ENCODE assay signal across 7 mouse cellular contexts in genomic region chrX:170000642-170001387, GRCm38 (mm10). TPM values are rescaled to one million over a fixed set of nuclear protein-coding genes. Genes with fewer than 3 reads are reported as not detected.
DNase-seq lines count a peak whose midpoint lies in the region; ATAC-seq and TF ChIP-seq lines count a peak whose summit lies in the region.
"Not testable (repeated sequence)": the region's sequence is repeated elsewhere in the genome, so short reads cannot be mapped to it uniquely, and the experiment has no call there.

No protein-coding gene starts in this region.

- not testable (repeated sequence) for H3K4me3 ChIP-seq in ES-Bruce4 (ENCODE audit: low read depth, low read length); embryonic facial prominence, embryonic 13.5 days; heart, postnatal 0 days (ENCODE audit: low read depth, low read length); lung, embryonic 14.5 days (ENCODE audit: low read depth, low read length)

- WGBS in embryonic facial prominence, embryonic 13.5 days = 39% methylated on average over 6 of the region's 6 CpGs
- 53% methylated on average over 6 of the region's 6 CpGs for WGBS in heart, postnatal 0 days
- WGBS in lung, embryonic 14.5 days = 33% methylated on average over 6 of the region's 6 CpGs

- peaks cover 15% of the 10 kb centered on the region for H3K4me1 ChIP-seq in ES-Bruce4 (ENCODE audit: control insufficient read depth, insufficient read depth, low read length)
- not testable (repeated sequence) for H3K4me1 ChIP-seq in embryonic facial prominence, embryonic 13.5 days; heart, postnatal 0 days (ENCODE audit: control insufficient read depth, insufficient read depth); lung, embryonic 14.5 days (ENCODE audit: insufficient read depth)

- not testable (repeated sequence) for TF ChIP-seq POLR2A in ES-Bruce4 (IDR thresholded peaks at IDR 0.05; ENCODE audit: insufficient read depth, low read length)

- not testable (repeated sequence) for H3K9me3 ChIP-seq in ES-Bruce4 (replicated peaks; ENCODE audit: control insufficient read depth, insufficient read depth, low read length, poor library complexity, severe bottlenecking)
- H3K9me3 ChIP-seq in embryonic facial prominence, embryonic 13.5 days = peaks cover 16% of the 10 kb centered on the region
- peaks cover 10% of the 10 kb centered on the region for H3K9me3 ChIP-seq in heart, postnatal 0 days (replicated peaks; ENCODE audit: control insufficient read depth, low read length)
- peaks cover 47% of the 10 kb centered on the region for H3K9me3 ChIP-seq in lung, embryonic 14.5 days (ENCODE audit: low read depth, low read length)

- not testable (repeated sequence) for H3K36me3 ChIP-seq in ES-Bruce4 (ENCODE audit: control insufficient read depth, insufficient read depth, low read length, poor library complexity, severe bottlenecking); embryonic facial prominence, embryonic 13.5 days; heart, postnatal 0 days (replicated peaks; ENCODE audit: control insufficient read depth, insufficient read depth, low read length); lung, embryonic 14.5 days (ENCODE audit: insufficient read depth)

- peak overlapping the region; percentile 26 for H3K9ac ChIP-seq in ES-Bruce4 (ENCODE audit: low read depth, poor library complexity, severe bottlenecking)
- not testable (repeated sequence) for H3K9ac ChIP-seq in embryonic facial prominence, embryonic 13.5 days; heart, postnatal 0 days (replicated peaks; ENCODE audit: low read depth, low read length); lung, embryonic 14.5 days

- not testable (repeated sequence) for H3K27me3 ChIP-seq in ES-Bruce4 (ENCODE audit: control insufficient read depth, insufficient read depth, low read length, poor library complexity, severe bottlenecking); embryonic facial prominence, embryonic 13.5 days; heart, postnatal 0 days (ENCODE audit: control insufficient read depth, insufficient read depth, low read length); lung, embryonic 14.5 days (ENCODE audit: insufficient read depth, low read length)

- peak overlapping the region; percentile 92 for H3K27ac ChIP-seq in ES-Bruce4 (ENCODE audit: insufficient read depth, low read length)
- H3K27ac ChIP-seq in embryonic facial prominence, embryonic 13.5 days; heart, postnatal 0 days (ENCODE audit: low read depth); lung, embryonic 14.5 days (ENCODE audit: low read depth): not testable (repeated sequence)

- peak; percentile 4 for DNase-seq in heart, postnatal 0 days (ENCODE audit: low spot score)
- DNase-seq in layer of hippocampus, adult 9-11 months = peak; percentile 31
- peak; percentile 0 for DNase-seq in lung, embryonic 14.5 days
- DNase-seq in neural tube, embryonic 10.5 days (ENCODE audit: extremely low spot score, low spot score) = peak; percentile 35

- TF ChIP-seq CTCF in ES-Bruce4 (IDR thresholded peaks at IDR 0.05; ENCODE audit: low read depth, low read length); heart, postnatal 0 days (IDR thresholded peaks at IDR 0.05; ENCODE audit: low read depth); lung, embryonic 14.5 days (IDR thresholded peaks at IDR 0.05; ENCODE audit: low read depth): not testable (repeated sequence)

- H3K4me2 ChIP-seq in embryonic facial prominence, embryonic 13.5 days; heart, postnatal 0 days (ENCODE audit: low read depth, low read length); lung, embryonic 14.5 days: not testable (repeated sequence)

- ATAC-seq in cerebellum, adult (ENCODE audit: insufficient number of reproducible peaks, low FRiP score, low TSS enrichment) = peak; percentile 11; the same call in 1 of the 2 replicates
- 0 out of 2 replicates have a peak, but pooled peaks have one; percentile 4 for ATAC-seq in embryonic facial prominence, embryonic 13.5 days (ENCODE audit: insufficient number of reproducible peaks, insufficient read depth, low FRiP score, low TSS enrichment, low read depth)
- ATAC-seq in heart, postnatal 0 days (ENCODE audit: insufficient read depth, low read depth); lung, embryonic 14.5 days (ENCODE audit: insufficient read depth): not testable (repeated sequence)

- TF ChIP-seq EP300 in ES-Bruce4 (IDR thresholded peaks at IDR 0.05; ENCODE audit: insufficient read depth, low read depth, low read length); heart, postnatal 0 days (IDR thresholded peaks at IDR 0.05; ENCODE audit: low read depth): not testable (repeated sequence)

RNA-seq across cellular contexts. Expression of gene Gm21887, which starts 8.6 kb away (rescaled TPM):
- polyA plus RNA-seq in ES-Bruce4 (2011; ENCODE audit: insufficient read depth, insufficient read length, low read depth, missing spikeins) = 1,061 and 1,174 TPM in 2 replicates
- 188 and 256 TPM in 2 replicates for polyA plus RNA-seq in embryonic facial prominence, embryonic 13.5 days (2015; fragmentation: Nextera tagmentation; extraction: Ambion mirVana)
- 0.88 and 16.5 TPM in 2 replicates for total RNA-seq in heart, postnatal 0 days (2014; rRNA removed; ENCODE audit: low replicate concordance)
- 32.6 and 63.9 TPM in 2 replicates for polyA plus RNA-seq in heart, postnatal 0 days (2015; fragmentation: Nextera tagmentation; extraction: Ambion mirVana)
- polyA plus RNA-seq in lung, embryonic 14.5 days (2014; fragmentation: Nextera tagmentation; extraction: Ambion mirVana) = 252 and 439 TPM in 2 replicates
